Mouse (Mus musculus): Measurements from ENCODE around the gene Snrnp35.
"Not testable (repeated sequence)": the region's sequence is repeated elsewhere in the genome, so short reads cannot be mapped to it uniquely, and the experiment has no call there.

Gene Snrnp35

GRCm38 (mm10) chr5:124500037-124500436 is 17.1 kb downstream of the Snrnp35 start:
- not testable (repeated sequence) for DNase-seq (ENCODE audit: low spot score in 2 of 2)

GRCm38 (mm10) chr5:124500573-124500972 is 17.6 kb downstream of the Snrnp35 start:
- DNase-seq (ENCODE audit: low spot score in 2 of 2): no peak

GRCm38 (mm10) chr5:124501541-124501940 is 18.6 kb downstream of the Snrnp35 start:
- DNase-seq (ENCODE audit: low spot score in 2 of 2): no peak

- DNase-seq (ENCODE audit: low spot score in 2 of 2): no peak
These were observed 20.8 kb downstream of the Snrnp35 start for GRCm38 (mm10) chr5:124503742-124504141.

- no peak for DNase-seq (ENCODE audit: low spot score in 2 of 2)
These were observed 22.3 kb downstream of the Snrnp35 start for GRCm38 (mm10) chr5:124505235-124505634.

- DNase-seq (ENCODE audit: low spot score in 2 of 2): no peak
These were observed 23.9 kb downstream of the Snrnp35 start for GRCm38 (mm10) chr5:124506731-124507359.

GRCm38 (mm10) chr5:124509200-124509599 is 26.3 kb downstream of the Snrnp35 start:
- DNase-seq (ENCODE audit: low spot score in 2 of 2): no peak

GRCm38 (mm10) chr5:124509742-124510237 is 26.9 kb downstream of the Snrnp35 start:
- DNase-seq (ENCODE audit: low spot score in 2 of 2): no peak

GRCm38 (mm10) chr5:124510536-124511050 is 27.7 kb downstream of the Snrnp35 start:
- no peak for DNase-seq (ENCODE audit: low spot score in 2 of 2)

GRCm38 (mm10) chr5:124515789-124516188 is 32.9 kb downstream of the Snrnp35 start:
- DNase-seq (ENCODE audit: low spot score in 2 of 2): no peak

- DNase-seq (ENCODE audit: low spot score in 2 of 2): no peak
These were observed 35.7 kb downstream of the Snrnp35 start for GRCm38 (mm10) chr5:124518648-124519047.

- DNase-seq (ENCODE audit: low spot score in 2 of 2): no peak
These were observed 38.7 kb downstream of the Snrnp35 start for GRCm38 (mm10) chr5:124521588-124521987.

- no peak for DNase-seq (ENCODE audit: low spot score in 2 of 2)
These were observed 40.1 kb downstream of the Snrnp35 start for GRCm38 (mm10) chr5:124523032-124523431.

GRCm38 (mm10) chr5:124524943-124525342 is 42.0 kb downstream of the Snrnp35 start:
- DNase-seq (ENCODE audit: low spot score in 2 of 2): no peak

- DNase-seq (ENCODE audit: low spot score in 2 of 2): no peak
These were observed 45.4 kb downstream of the Snrnp35 start for GRCm38 (mm10) chr5:124528351-124528750.

GRCm38 (mm10) chr5:124528791-124529190 is 45.9 kb downstream of the Snrnp35 start:
- no peak for DNase-seq (ENCODE audit: low spot score in 2 of 2)

GRCm38 (mm10) chr5:124529191-124529651 is 46.3 kb downstream of the Snrnp35 start:
- no peak for DNase-seq (ENCODE audit: low spot score in 2 of 2)

GRCm38 (mm10) chr5:124529697-124530096 is 46.8 kb downstream of the Snrnp35 start:
- DNase-seq (ENCODE audit: low spot score in 2 of 2): no peak

- DNase-seq (ENCODE audit: low spot score in 2 of 2): peak; percentile 57 to 76
These were observed 48.0 kb downstream of the Snrnp35 start, which contains the start of gene Rilpl1 for GRCm38 (mm10) chr5:124530655-124531582. Rilpl1 (minus strand) TSS chr5:124531391.

GRCm38 (mm10) chr5:124531583-124531930 is 48.6 kb downstream of the Snrnp35 start:
- no peak for DNase-seq (ENCODE audit: low spot score in 2 of 2)

- no peak for DNase-seq (ENCODE audit: low spot score in 2 of 2)
These were observed 49.5 kb downstream of the Snrnp35 start for GRCm38 (mm10) chr5:124532451-124532850.

- no peak for DNase-seq (ENCODE audit: low spot score in 2 of 2)
These were observed 52.1 kb downstream of the Snrnp35 start for GRCm38 (mm10) chr5:124535016-124535415.

Data from spleen, postnatal 4 days (tissue).